Mouse (Mus musculus): ENCODE measurements around the gene Entpd5. TPM values are rescaled to one million over a fixed set of nuclear protein-coding genes. Genes with fewer than 3 reads are reported as not detected.

Gene Entpd5
- polyA plus RNA-seq, 1 experiment from 2014 or later: 10.8 TPM

GRCm38 (mm10) chr12:84417605-84417922 is 8.7 kb upstream of the Entpd5 start:
- TF ChIP-seq EP300 (IDR thresholded peaks at IDR 0.05) (no peak), CTCF (IDR thresholded peaks at IDR 0.05) (no peak)
- WGBS: 35% methylated on average over 18 of the region's 18 CpGs

DNA sequence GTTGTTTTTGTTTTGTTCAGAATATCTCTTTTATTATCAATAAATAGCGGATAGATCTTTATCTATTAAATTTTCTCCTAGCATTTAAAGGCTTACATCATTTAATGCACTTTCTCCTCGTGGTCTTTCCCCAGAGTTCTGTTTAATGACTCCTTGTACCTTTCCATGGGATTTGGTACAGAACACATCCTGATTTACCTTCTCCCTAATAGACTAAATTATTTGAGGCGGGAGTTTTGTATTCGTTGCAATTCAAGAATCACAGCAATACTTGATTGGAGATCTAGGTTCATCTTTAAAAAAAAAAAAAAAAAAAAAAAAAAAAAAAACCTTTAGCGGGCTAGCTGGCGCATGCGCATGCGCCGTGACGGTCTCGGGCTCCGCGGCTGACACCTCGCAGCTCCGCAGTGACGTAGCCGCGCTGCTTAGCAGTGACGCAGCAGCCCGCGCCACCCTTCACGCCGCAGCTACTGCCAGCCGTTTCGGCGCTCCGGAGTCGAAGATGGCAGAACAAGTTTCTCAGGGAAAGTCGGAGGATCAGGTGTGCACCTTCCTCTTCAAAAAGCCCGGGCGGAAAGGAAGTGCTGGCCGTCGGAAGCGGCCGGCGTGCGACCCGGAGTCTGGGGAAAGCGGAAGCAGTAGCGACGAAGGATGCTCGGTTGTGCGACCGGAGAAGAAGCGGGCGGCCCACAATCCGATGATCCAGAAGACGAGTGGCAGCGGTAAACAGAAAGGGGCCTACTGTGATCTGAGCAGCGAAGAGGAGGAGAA is 8.2 kb upstream of the Entpd5 start, which contains the start of gene Rnf113a2:
Gene Rnf113a2, plus strand, starts transcription at position 363 of the 771 bp plus-strand sequence.
- peaks cover 4% of the 10 kb centered on the region; the same call in 1 of the 2 replicates for H3K4me1 ChIP-seq (ENCODE audit: insufficient read depth, low read depth, low read length)
- H3K4me2 ChIP-seq (replicated peaks; ENCODE audit: low read depth, low read length): peak within 1 kb of the TSS; percentile 73
- peak within 1 kb of the TSS; percentile 75 for H3K9ac ChIP-seq (replicated peaks; ENCODE audit: low read depth)
- no peaks in the 10 kb centered on the region for H3K27me3 ChIP-seq (replicated peaks; ENCODE audit: insufficient read depth, low read length)
- peak within 1 kb of the TSS; percentile 75 for H3K27ac ChIP-seq (ENCODE audit: low read length)
- H3K9me3 ChIP-seq (ENCODE audit: low read length): no peaks in the 10 kb centered on the region
- DNase-seq (ENCODE audit: low spot score) (peak; percentile 96), ATAC-seq (peak; percentile 99)
- H3K36me3 ChIP-seq (ENCODE audit: insufficient read depth, low read length): no peaks in the 10 kb centered on the region
- peak within 1 kb of the TSS; percentile 67 for H3K4me3 ChIP-seq (ENCODE audit: low read depth, low read length)
- no peak for TF ChIP-seq CTCF (IDR thresholded peaks at IDR 0.05)
- no peak for TF ChIP-seq EP300 (IDR thresholded peaks at IDR 0.05)
- WGBS: 3% methylated on average over 50 of the region's 50 CpGs

More at GRCm38 (mm10) chr12:84417605-84417922, 8.7 kb upstream of the Entpd5 start:
- ATAC-seq: no peak
- Histone ChIP-seq H3K27ac (ENCODE audit: low read length) (peak overlapping the region; percentile 75), H3K27me3 (replicated peaks; ENCODE audit: insufficient read depth, low read length) (no peaks in the 10 kb centered on the region), H3K4me1 (ENCODE audit: insufficient read depth, low read depth, low read length) (peaks cover 4% of the 10 kb centered on the region; the same call in 1 of the 2 replicates), H3K9me3 (ENCODE audit: low read length) (no peaks in the 10 kb centered on the region), H3K9ac (replicated peaks; ENCODE audit: low read depth) (peak overlapping the region; percentile 75), H3K4me3 (ENCODE audit: low read depth, low read length) (peak overlapping the region; percentile 67), H3K4me2 (replicated peaks; ENCODE audit: low read depth, low read length) (peak overlapping the region; percentile 73), H3K36me3 (ENCODE audit: insufficient read depth, low read length) (no peaks in the 10 kb centered on the region)
- no peak for DNase-seq (ENCODE audit: low spot score)

DNA sequence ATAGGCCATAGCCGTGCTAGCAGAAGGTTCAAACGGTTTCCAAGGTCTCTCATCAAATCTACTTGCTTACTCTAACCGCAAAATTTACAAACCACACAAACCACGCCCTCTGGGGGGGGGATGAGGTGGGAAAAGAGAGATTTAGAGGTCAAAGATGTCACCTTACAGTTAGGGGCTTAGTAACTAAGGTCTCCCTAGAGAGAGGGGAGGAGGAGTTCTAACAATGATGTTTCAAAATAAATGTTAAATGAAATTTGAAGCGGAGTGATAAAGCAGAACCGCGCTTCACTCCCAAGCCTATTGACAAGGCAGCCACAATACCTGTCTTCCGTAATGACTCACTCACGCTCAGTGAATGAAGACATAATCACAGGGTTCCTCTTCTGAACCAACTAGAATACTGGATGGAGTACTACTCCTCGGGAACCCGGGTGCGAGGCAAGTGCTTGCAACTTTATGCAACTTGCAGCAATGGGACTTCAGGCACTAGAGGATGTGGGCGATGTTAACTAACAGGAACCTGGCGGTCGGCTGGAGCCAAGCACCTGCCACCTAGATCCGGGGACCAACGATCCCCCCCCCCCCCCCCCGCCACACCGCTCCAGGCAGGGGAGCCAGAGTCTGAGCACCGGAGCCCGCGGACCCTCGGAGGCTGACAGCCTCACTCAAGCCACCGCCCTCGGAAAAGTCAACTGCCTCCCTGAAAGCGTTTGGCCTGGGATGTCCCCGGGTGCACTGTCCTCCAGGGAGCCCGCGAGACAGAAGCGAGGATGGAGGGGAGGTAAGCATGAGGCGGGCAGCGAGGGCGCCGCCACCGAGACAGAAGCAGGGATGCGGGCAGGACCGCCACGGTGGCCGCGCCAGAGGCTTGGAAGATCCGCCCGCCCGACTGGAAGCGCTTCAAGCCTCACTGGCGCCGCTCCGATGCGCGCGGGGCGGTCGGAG is 683 bp downstream of the Entpd5 start:
- H3K4me3 ChIP-seq (ENCODE audit: low read depth, low read length): peak overlapping the region; percentile 83
- DNase-seq (ENCODE audit: low spot score) (peak; percentile 47), ATAC-seq (peak; percentile 71)
- H3K27me3 ChIP-seq (replicated peaks; ENCODE audit: insufficient read depth, low read length): no peaks in the 10 kb centered on the region
- WGBS: 2% methylated on average over 46 of the region's 52 CpGs
- TF ChIP-seq EP300 (IDR thresholded peaks at IDR 0.05): no peak
- no peak; the same call in 1 of the 2 replicates for TF ChIP-seq CTCF (IDR thresholded peaks at IDR 0.05)
- H3K9me3 ChIP-seq (ENCODE audit: low read length): no peaks in the 10 kb centered on the region
- peak overlapping the region; percentile 98 for H3K4me2 ChIP-seq (replicated peaks; ENCODE audit: low read depth, low read length)
- peak overlapping the region; percentile 72 for H3K9ac ChIP-seq (replicated peaks; ENCODE audit: low read depth)
- H3K36me3 ChIP-seq (ENCODE audit: insufficient read depth, low read length): no peaks in the 10 kb centered on the region
- peak overlapping the region; percentile 87 for H3K27ac ChIP-seq (ENCODE audit: low read length)
- no peaks in the 10 kb centered on the region for H3K4me1 ChIP-seq (ENCODE audit: insufficient read depth, low read depth, low read length)

GRCm38 (mm10) chr12:84407259-84407658 is 1.6 kb downstream of the Entpd5 start:
- WGBS: 61% methylated on average over 4 of the region's 4 CpGs
- H3K4me1 ChIP-seq (ENCODE audit: insufficient read depth, low read depth, low read length): no peaks in the 10 kb centered on the region
- no peak overlapping the region for H3K27ac ChIP-seq (ENCODE audit: low read length)
- no peaks in the 10 kb centered on the region for H3K9me3 ChIP-seq (ENCODE audit: low read length)
- no peaks in the 10 kb centered on the region for H3K36me3 ChIP-seq (ENCODE audit: insufficient read depth, low read length)
- no peak overlapping the region for H3K4me3 ChIP-seq (ENCODE audit: low read depth, low read length)
- TF ChIP-seq CTCF (IDR thresholded peaks at IDR 0.05): peak; percentile 26; the same call in 1 of the 2 replicates
- TF ChIP-seq EP300 (IDR thresholded peaks at IDR 0.05): no peak
- no peak overlapping the region for H3K9ac ChIP-seq (replicated peaks; ENCODE audit: low read depth)
- H3K4me2 ChIP-seq (replicated peaks; ENCODE audit: low read depth, low read length): no peak overlapping the region
- no peak for DNase-seq (ENCODE audit: low spot score)
- ATAC-seq: no peak
- H3K27me3 ChIP-seq (replicated peaks; ENCODE audit: insufficient read depth, low read length): no peaks in the 10 kb centered on the region

DNA sequence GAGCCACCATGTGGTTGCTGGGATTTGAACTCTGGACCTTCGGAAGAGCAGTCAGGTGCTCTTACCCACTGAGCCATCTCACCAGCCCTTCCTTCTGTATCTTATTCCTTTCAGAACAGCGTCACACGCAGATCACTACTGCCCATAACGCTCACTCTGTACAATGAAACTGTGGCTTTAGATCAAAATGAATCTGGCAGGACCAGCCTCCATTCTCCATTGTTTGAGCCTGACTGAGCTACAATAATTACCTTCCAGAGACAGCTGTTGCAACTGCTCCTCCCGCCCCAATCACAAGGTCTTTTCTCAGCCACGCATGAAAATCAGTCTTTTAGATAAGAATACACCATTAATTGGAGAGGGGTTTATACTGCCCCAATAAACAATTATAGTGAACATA is 4.3 kb downstream of the Entpd5 start:
- DNase-seq (ENCODE audit: low spot score) (no peak), ATAC-seq (no peak)
- H3K36me3 ChIP-seq (ENCODE audit: insufficient read depth, low read length): no peaks in the 10 kb centered on the region
- H3K9me3 ChIP-seq (ENCODE audit: low read length): no peaks in the 10 kb centered on the region
- no peaks in the 10 kb centered on the region for H3K4me1 ChIP-seq (ENCODE audit: insufficient read depth, low read depth, low read length)
- no peaks in the 10 kb centered on the region for H3K27me3 ChIP-seq (replicated peaks; ENCODE audit: insufficient read depth, low read length)
- 92% methylated on average over 6 of the region's 6 CpGs for WGBS
- no peak overlapping the region for H3K4me3 ChIP-seq (ENCODE audit: low read depth, low read length)
- no peak overlapping the region for H3K4me2 ChIP-seq (replicated peaks; ENCODE audit: low read depth, low read length)
- no peak overlapping the region for H3K9ac ChIP-seq (replicated peaks; ENCODE audit: low read depth)
- no peak overlapping the region for H3K27ac ChIP-seq (ENCODE audit: low read length)
- TF ChIP-seq EP300 (IDR thresholded peaks at IDR 0.05) (no peak), CTCF (IDR thresholded peaks at IDR 0.05) (no peak)

- no peak overlapping the region for H3K4me3 ChIP-seq (ENCODE audit: low read depth, low read length)
- no peaks in the 10 kb centered on the region for H3K27me3 ChIP-seq (replicated peaks; ENCODE audit: insufficient read depth, low read length)
- no peak overlapping the region for H3K27ac ChIP-seq (ENCODE audit: low read length)
- 60% methylated on average over 9 of the region's 9 CpGs for WGBS
- no peak for DNase-seq (ENCODE audit: low spot score)
- no peak overlapping the region for H3K4me2 ChIP-seq (replicated peaks; ENCODE audit: low read depth, low read length)
- H3K9ac ChIP-seq (replicated peaks; ENCODE audit: low read depth): no peak overlapping the region
- no peaks in the 10 kb centered on the region for H3K4me1 ChIP-seq (ENCODE audit: insufficient read depth, low read depth, low read length)
- H3K9me3 ChIP-seq (ENCODE audit: low read length): no peaks in the 10 kb centered on the region
- TF ChIP-seq CTCF (IDR thresholded peaks at IDR 0.05) (no peak), EP300 (IDR thresholded peaks at IDR 0.05) (no peak)
- no peak for ATAC-seq
- H3K36me3 ChIP-seq (ENCODE audit: insufficient read depth, low read length): no peaks in the 10 kb centered on the region
Observed at GRCm38 (mm10) chr12:84402923-84403322, 5.9 kb downstream of the Entpd5 start.
